ENCODE assay signal across 1 mouse cellular context in the genomic region with DNA sequence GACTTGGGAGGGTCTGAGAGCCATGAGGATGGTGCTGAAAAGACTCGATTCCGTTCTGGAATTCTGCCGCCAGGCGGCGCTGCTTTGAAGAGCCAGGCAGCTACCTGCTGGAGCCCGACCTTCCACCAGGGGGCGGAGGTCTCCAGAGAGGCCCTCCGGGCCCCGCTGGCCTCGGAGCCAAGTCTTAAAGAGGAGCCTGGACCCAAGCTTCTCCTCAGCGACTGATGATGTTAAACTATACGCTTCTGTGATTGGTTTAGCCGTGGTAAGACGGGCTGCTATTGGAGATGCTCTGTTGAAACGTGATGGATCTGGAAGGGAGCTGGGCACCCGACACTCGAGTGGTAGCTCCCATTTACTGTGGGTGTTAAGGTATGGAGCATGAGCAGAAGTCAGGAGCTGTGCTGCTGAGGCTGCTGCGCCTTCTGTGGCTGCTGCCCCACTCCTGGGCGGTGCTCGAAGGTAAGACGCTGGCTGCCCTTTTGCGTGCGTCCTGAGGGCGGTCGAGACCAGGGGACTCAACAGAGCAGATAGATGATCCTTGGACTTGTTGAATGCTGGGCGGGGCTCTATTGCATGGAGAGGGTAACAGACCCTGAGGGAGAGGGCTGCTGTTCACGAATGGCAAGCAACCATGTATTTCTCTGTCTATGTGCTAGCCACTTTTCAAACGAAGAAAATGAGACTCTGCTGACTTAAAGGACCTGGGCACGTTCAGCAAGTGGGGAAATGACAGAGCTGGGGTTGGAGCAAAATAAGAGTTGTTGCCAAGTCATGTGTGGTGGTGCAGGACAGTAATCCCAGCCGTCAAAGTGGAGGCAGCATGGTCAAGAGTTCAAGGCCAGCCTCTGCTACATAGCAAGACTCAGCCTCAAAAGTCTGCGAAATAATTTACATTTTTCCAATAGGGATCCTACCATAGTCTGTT.
TF ChIP-seq lines count a peak whose summit lies in the region.

No protein-coding gene starts in this region.

TF ChIP-seq in CH12.LX, 34 proteins besides CTCF, POLR2A, EP300 and RAD21:
- TF ChIP-seq MAFK (IDR thresholded peaks at IDR 0.05; ENCODE audit: insufficient replicate concordance, low read length) = no peak
- peak; percentile 52; the same call in 1 of the 2 replicates for TF ChIP-seq MXI1 (IDR thresholded peaks at IDR 0.05; ENCODE audit: low read depth, low read length)
- TF ChIP-seq ETS1 (conservative IDR thresholded peaks at IDR 0.05; ENCODE audit: low read depth, low read length) = 0 out of 2 replicates have a peak, but pooled peaks have one; percentile 9
- peak; percentile 95 for TF ChIP-seq NELFE (IDR thresholded peaks at IDR 0.05; ENCODE audit: low read depth, low read length)
- TF ChIP-seq ZKSCAN1 (IDR thresholded peaks at IDR 0.05; ENCODE audit: borderline replicate concordance, low read depth, low read length) = no peak
- no peak for TF ChIP-seq JUN (IDR thresholded peaks at IDR 0.05; ENCODE audit: insufficient read depth, low read depth, low read length)
- TF ChIP-seq TBP (conservative IDR thresholded peaks at IDR 0.05; ENCODE audit: low read depth, low read length) = peak; percentile 77
- TF ChIP-seq JUND (conservative IDR thresholded peaks at IDR 0.05; ENCODE audit: low read depth, low read length) = peak; percentile 36; the same call in 1 of the 2 replicates
- TF ChIP-seq NRF1 (IDR thresholded peaks at IDR 0.05; ENCODE audit: low read depth, low read length) = peak; percentile 41; the same call in 1 of the 2 replicates
- TF ChIP-seq HCFC1 (IDR thresholded peaks at IDR 0.05; ENCODE audit: low read depth, low read length) = peak; percentile 47
- no peak for TF ChIP-seq CHD1 (IDR thresholded peaks at IDR 0.05; ENCODE audit: low read depth, low read length)
- no peak for TF ChIP-seq UBTF (IDR thresholded peaks at IDR 0.05; ENCODE audit: low read depth, low read length)
- TF ChIP-seq MAZ (IDR thresholded peaks at IDR 0.05; ENCODE audit: low read depth, low read length) = no peak; the same call in 1 of the 2 replicates
- TF ChIP-seq MEF2A (IDR thresholded peaks at IDR 0.05; ENCODE audit: borderline replicate concordance, low read depth, low read length) = peak; percentile 80
- TF ChIP-seq BHLHE40 (IDR thresholded peaks at IDR 0.05; ENCODE audit: low read depth, low read length) = peak; percentile 78
- TF ChIP-seq USF1 (IDR thresholded peaks at IDR 0.05; ENCODE audit: low read depth, low read length) = no peak
- peak; percentile 4; the same call in 1 of the 2 replicates for TF ChIP-seq ZMIZ1 (IDR thresholded peaks at IDR 0.05; ENCODE audit: low read depth, low read length)
- peak; percentile 62; the same call in 1 of the 2 replicates for TF ChIP-seq MAX (IDR thresholded peaks at IDR 0.05; ENCODE audit: low read length)
- no peak for TF ChIP-seq PAX5 (IDR thresholded peaks at IDR 0.05; ENCODE audit: low read length)
- peak; percentile 78 for TF ChIP-seq TCF12 (IDR thresholded peaks at IDR 0.05; ENCODE audit: low read depth, low read length)
- TF ChIP-seq IRF4 (IDR thresholded peaks at IDR 0.05; ENCODE audit: low read depth, low read length) = peak; percentile 59; the same call in 1 of the 2 replicates
- peak; percentile 60; the same call in 1 of the 2 replicates for TF ChIP-seq MYC (IDR thresholded peaks at IDR 0.05; ENCODE audit: low read depth, low read length)
- TF ChIP-seq POLR2AphosphoS2 (IDR thresholded peaks at IDR 0.05; ENCODE audit: low read depth, low read length) = no peak
- TF ChIP-seq CHD2 (IDR thresholded peaks at IDR 0.05; ENCODE audit: low read length) = peak; percentile 99
- no peak for TF ChIP-seq E2F4 (IDR thresholded peaks at IDR 0.05; ENCODE audit: insufficient replicate concordance, low read depth, low read length)
- TF ChIP-seq RCOR1 (conservative IDR thresholded peaks at IDR 0.05; ENCODE audit: low read depth, low read length) = no peak
- TF ChIP-seq SMC3 (IDR thresholded peaks at IDR 0.05; ENCODE audit: low read depth, low read length) = peak; percentile 100
- no peak for TF ChIP-seq USF2 (conservative IDR thresholded peaks at IDR 0.05; ENCODE audit: low read depth, low read length)
- TF ChIP-seq ZC3H11A (IDR thresholded peaks at IDR 0.05; ENCODE audit: low read depth, low read length) = peak; percentile 94
- TF ChIP-seq ZNF384 (IDR thresholded peaks at IDR 0.05; ENCODE audit: low read depth, low read length) = no peak
- peak; percentile 69 for TF ChIP-seq ELF1 (IDR thresholded peaks at IDR 0.05; ENCODE audit: low read depth, low read length)
- peak; percentile 31; the same call in 1 of the 2 replicates for TF ChIP-seq SIN3A (IDR thresholded peaks at IDR 0.05; ENCODE audit: low read length)
- no peak for TF ChIP-seq GABPA (IDR thresholded peaks at IDR 0.05; ENCODE audit: insufficient replicate concordance, low read depth, low read length)
- no peak for TF ChIP-seq KAT2A (IDR thresholded peaks at IDR 0.05; ENCODE audit: insufficient replicate concordance, low read length)
TF ChIP-seq in CH12.LX: peak in this region for 19.
